Mouse (Mus musculus): ENCODE results near the gene Zg16.

GRCm38 (mm10) chr7:127118671-127119445 is 31.7 kb upstream of the Zg16 start:
- no peak for TF ChIP-seq EP300 (IDR thresholded peaks at IDR 0.05; ENCODE audit: low read depth)
- no peak for TF ChIP-seq CTCF (IDR thresholded peaks at IDR 0.05; ENCODE audit: low read depth)

Data from heart, postnatal 0 days (tissue).